Mouse (Mus musculus) kidney, postnatal 36 days (tissue): Measurements from ENCODE around the gene Macrod1.

Experiments
- DNase-seq, 2 experiments: peaks; one replicate each; pipeline ENCODE4 v3.0.0; 2021 to 2022; ENCODE audit warnings: mixed read lengths in 2 of 2

Gene Macrod1

DNA sequence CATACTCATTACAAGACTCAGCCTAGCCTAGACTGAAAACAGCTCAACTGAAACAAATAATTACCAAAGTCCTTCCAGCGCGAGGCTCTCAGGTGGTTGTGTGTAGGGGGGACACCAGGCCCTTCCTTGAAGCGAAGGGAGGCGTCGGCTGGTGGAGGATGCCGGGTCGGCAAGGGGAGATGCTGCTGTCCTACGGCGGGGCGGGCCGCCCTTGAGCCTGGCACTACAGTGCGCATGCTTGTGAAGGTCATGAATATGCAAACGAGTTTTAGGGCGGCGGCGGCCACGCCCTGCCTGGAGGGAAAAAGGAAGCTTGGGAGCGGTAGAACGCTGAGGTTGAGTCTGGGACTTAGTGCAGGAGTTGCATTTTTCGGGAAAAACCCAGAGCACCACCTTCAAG is 87.2 kb downstream of the Macrod1 start:
- peak; percentile 81 to 84 for DNase-seq

DNA sequence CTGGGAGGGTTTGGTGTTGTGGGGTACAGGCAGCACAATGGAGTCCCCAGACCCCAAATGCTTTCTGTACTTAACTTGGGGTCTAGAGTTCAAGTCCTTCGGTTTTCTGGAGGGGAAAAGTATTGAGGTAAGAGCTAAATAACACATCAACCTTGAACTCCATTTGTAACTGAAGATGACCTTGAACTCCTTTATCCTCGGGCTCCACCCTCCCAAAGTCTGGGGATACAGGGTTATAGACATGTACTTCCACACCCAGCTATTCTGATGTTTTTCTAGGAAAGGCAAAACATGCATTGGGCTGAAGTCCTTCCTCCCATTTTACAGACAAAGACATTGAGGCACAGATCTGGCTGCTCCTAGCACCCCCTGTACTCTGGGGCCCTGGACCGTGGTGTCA is 87.8 kb downstream of the Macrod1 start:
- DNase-seq: no peak

GRCm38 (mm10) chr19:7146376-7146775 is 89.8 kb downstream of the Macrod1 start:
- DNase-seq: no peak

- no peak for DNase-seq
Observed at GRCm38 (mm10) chr19:7148096-7148495, 91.5 kb downstream of the Macrod1 start.

GRCm38 (mm10) chr19:7148541-7149085 is 92.0 kb downstream of the Macrod1 start:
- no peak for DNase-seq

DNA sequence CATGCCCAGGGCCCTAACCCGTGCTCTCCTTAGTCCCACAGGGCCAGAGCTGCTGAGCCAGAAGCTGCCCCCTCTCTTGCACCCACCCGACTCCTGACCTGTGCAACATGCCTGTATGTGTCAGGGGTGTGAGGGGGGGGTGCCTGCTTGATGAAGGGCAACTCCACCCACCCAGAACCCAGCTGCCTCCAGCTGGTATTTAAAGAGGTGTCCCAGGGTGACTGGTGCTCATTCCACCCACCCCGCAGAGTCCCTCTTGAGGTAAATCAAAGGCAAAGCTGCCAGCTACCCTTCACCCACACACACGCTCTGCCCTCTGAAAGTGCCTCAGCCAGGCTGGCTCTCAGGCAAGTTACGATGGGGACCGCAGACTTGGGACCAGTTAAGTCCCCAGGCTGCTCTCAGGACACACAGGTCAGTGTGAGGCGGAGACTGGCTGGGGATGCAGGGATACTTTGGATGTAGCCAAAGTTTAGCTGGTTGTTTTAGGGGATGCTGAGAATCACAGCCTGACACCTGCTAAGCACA is 92.6 kb downstream of the Macrod1 start:
- DNase-seq: no peak

DNA sequence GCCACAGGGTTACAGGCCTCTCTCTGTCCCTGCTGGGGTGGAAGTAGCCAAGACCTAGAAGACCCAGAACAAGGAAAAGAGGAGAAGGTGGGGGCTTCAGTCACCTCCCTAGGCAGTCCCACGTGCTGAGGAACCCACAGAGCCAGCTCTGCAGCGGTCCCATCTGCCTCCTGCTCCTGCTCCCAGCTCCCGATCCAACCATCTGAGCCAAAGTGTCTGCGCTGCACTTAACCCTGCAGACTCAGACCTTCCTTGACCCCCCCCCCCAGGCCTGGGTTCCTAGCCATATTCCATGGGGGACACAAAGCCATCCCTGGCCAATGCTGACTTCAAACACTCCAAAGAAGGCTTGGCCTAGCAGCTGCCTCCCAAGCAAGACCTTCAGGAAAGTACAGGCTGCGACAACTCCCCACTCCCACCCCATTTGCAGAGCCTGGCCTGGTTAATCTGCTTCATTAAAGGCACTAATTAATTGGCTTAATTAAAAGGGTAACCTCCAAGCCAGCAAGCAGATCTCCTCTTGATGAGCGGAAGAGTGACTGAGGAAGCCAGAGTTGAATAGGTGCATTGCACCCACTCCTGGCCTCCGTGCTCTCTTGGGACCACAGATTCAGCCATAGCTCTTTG is 94.8 kb downstream of the Macrod1 start:
- DNase-seq: no peak

- DNase-seq: peak; percentile 31 to 37
Observed at GRCm38 (mm10) chr19:7151927-7152653, 95.5 kb downstream of the Macrod1 start.

- DNase-seq: no peak
Observed at GRCm38 (mm10) chr19:7153232-7153631, 96.6 kb downstream of the Macrod1 start.

DNA sequence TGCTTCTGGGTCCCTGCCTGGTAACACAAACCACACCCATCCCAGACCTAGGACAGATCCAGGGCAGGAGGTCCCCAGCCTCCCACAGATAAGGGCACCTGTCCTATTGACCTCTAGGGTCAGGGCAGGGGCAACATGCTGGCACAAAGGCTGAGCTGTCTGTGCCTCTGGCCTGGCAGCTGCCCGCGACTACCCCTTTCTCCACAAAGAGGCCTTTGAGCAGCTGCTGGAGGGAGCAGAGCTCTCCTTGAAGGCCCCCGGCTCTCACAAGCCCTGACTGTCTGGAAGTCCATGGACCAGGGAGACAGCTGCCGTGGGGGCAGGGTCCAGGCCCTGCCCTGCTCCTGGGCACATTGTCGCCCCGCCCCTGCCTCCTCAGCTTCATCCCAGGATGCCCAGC is 98.6 kb downstream of the Macrod1 start:
- peak; percentile 64 to 68 for DNase-seq

- peak in 1 of 2 experiments; percentile 31 for DNase-seq
Observed at GRCm38 (mm10) chr19:7157734-7158133, 101.1 kb downstream of the Macrod1 start.

- peak; percentile 82 to 87 for DNase-seq
Observed at GRCm38 (mm10) chr19:7160151-7160906, 103.7 kb downstream of the Macrod1 start.

DNA sequence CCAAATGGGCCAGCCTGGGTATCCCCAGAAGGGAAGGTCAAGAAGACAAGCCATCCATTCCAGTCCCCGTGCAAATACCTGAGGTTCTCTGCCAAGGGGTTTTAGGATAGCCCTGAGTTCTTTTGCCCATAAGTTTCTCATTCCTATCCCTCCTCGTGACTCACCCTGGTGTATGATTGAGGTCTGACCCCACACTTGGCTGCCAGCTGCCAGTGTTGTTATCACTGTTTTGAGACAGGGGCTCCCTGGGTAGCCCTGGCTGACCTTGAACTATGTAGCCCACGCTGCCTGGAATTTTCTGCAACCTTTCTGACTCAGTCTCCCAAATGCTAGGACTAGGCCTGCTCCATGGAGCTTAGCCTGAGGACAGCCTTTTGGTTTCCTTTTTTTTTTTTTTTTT is 104.5 kb downstream of the Macrod1 start:
- no peak for DNase-seq

DNA sequence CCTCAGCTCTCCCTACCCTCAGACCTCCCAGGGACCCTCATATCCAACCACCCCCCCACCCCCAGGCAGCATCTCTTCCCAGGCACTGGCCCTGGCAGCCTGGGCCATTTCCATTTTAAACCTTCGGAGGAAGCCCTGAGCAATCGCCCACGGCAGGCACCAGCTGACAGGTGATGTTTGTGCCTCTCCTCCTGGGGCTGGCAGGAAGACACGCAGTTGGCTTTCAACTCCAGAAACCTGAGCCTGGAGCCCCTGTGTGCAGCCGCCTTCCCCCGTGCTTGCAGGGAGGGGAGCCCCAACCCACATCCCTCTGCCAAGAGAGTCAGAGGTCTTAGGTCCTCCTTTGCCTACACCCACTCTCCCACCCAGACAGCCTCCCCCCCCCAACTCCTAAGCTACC is 107.6 kb downstream of the Macrod1 start:
- peak in 1 of 2 experiments; percentile 35 for DNase-seq

- peak in 1 of 2 experiments; percentile 45 for DNase-seq
Observed at GRCm38 (mm10) chr19:7164820-7165323, 108.3 kb downstream of the Macrod1 start.

DNA sequence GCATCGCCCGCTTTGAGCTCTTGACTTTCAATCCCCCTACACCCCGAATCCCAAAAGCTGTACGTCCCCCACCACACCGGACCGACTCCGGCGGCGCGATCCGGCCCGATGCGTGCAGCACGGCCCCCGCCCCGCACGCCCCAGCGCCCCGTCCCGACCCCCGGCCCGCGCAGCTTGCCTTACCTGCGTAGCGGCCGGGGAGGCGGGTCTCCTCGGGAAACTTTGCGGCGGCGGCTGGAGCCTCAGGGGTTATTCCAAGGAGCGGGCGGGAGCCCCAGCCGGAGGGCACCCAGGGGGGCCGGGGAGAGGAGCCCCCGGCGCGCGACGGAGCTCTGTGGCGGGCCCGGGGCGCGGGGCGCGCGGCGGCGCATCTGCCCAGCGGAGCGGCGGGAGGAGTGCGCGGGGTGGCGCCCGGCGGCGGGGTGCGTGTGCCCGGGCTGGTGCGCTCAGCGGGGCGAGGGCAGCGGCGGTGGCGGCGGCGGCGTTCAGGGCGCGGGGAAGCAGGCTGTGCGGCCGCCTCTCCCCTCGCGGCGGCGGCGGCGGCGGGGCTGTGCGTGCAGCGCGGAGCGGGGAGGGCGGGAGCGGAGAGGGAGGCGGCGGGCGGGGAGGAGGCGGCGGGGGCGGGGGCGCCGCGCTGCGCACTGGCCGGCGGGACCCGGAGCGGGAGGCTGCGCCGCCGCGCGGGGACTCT is 109.0 kb downstream of the Macrod1 start:
- peak in 1 of 2 experiments; percentile 76 for DNase-seq

DNA sequence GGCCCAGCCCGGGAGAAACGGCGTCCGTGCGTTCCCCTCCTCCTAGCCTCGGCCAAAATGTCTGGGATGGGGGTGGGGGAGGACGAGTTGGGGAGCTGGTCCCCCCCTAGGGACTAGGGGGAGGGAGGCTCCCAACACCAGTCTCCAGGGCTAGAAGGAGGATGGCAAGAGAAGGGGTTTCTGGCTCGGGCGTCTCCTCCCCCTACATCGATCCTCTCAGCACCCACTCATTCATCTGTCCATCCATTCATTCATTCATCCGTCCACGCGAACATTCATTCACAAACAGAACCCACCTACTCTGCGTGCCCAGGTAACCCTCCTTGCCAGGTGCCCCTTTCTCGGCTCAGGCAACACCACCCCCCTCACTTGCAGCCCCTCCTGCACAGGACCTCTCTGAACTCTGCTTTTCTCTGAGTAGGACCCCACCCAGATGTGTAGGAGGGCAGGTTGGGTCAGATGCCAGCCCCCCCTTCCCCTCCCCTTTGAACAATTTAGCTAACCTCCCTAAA is 109.6 kb downstream of the Macrod1 start:
- DNase-seq: no peak

DNA sequence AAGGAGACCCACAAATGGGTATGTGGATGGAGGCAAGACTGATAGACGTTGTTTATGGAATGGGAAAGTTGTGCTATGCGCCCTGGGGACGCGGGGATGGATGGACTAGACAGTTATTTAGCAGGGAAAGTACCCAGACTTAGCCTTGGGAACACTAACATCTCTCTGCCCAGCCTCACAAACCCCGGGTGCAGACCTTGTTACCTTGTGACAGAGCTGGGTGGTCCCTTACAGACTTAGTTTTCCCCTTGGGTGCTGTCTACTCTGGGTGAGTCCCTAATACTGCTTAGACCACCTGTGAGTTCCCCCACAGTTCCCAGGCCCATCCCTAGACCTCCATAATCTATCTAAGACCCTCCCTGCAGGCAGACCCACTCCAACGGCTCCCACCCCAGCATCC is 110.2 kb downstream of the Macrod1 start:
- no peak for DNase-seq

GRCm38 (mm10) chr19:7168423-7168822 is 111.8 kb downstream of the Macrod1 start:
- peak in 1 of 2 experiments; percentile 47 for DNase-seq

GRCm38 (mm10) chr19:7170916-7171315 is 114.3 kb downstream of the Macrod1 start:
- no peak for DNase-seq

- peak in 1 of 2 experiments; percentile 63 for DNase-seq
Observed at GRCm38 (mm10) chr19:7171447-7171846, 114.8 kb downstream of the Macrod1 start.
